8 mouse cellular contexts compared by ENCODE assay signal in genomic region chr1:134559976-134560375, GRCm38 (mm10). TPM values are rescaled to one million over a fixed set of nuclear protein-coding genes. Genes with fewer than 3 reads are reported as not detected.
DNase-seq lines count a peak whose midpoint lies in the region; ATAC-seq and TF ChIP-seq lines count a peak whose summit lies in the region.

Gene Kdm5b (plus strand): TSS chr1:134560171.

- peaks cover 44% of the 10 kb centered on the region for H3K79me2 ChIP-seq in CH12.LX (replicated peaks; ENCODE audit: control insufficient read depth, extremely low read depth, insufficient read depth, poor library complexity, severe bottlenecking)

- H3K27me3 ChIP-seq in CH12.LX (replicated peaks), result peaks cover 31% of the 10 kb centered on the region
- H3K27me3 ChIP-seq in forebrain, embryonic 13.5 days, result no peaks in the 10 kb centered on the region
- no peaks in the 10 kb centered on the region for H3K27me3 ChIP-seq in heart, postnatal 0 days (ENCODE audit: control insufficient read depth, insufficient read depth, low read length)
- H3K27me3 ChIP-seq in liver, embryonic 16.5 days (ENCODE audit: control insufficient read depth, insufficient read depth, low read depth, low read length), result no peaks in the 10 kb centered on the region
- no peaks in the 10 kb centered on the region for H3K27me3 ChIP-seq in neural tube, embryonic 13.5 days
- H3K27me3 ChIP-seq in testis, adult 2 months (ENCODE audit: control insufficient read depth, insufficient read depth, low read length), result no peaks in the 10 kb centered on the region

- peak; percentile 89 for TF ChIP-seq POLR2A in CH12.LX (IDR thresholded peaks at IDR 0.05; ENCODE audit: low read depth, low read length)
- TF ChIP-seq POLR2A in testis, adult 2 months (IDR thresholded peaks at IDR 0.05; ENCODE audit: control insufficient read depth, low read depth, low read length), result peak; percentile 100

- in situ Hi-C loops in CH12.LX (cut with MboI; ENCODE audit: low pct_ligation_motif_present, low pct_unique_long_range_greater_than_20kb, low sequenced_read_pairs), result no loop called here

- peaks cover 6 to 19% of the 10 kb centered on the region in 2 experiments for H3K4me1 ChIP-seq in CH12.LX (ENCODE audit: control insufficient read depth in 1 of 2, insufficient read depth in 2 of 2)
- H3K4me1 ChIP-seq in forebrain, embryonic 13.5 days, result peaks cover 41% of the 10 kb centered on the region
- peaks cover 25% of the 10 kb centered on the region for H3K4me1 ChIP-seq in heart, postnatal 0 days (ENCODE audit: control insufficient read depth, insufficient read depth)
- H3K4me1 ChIP-seq in liver, embryonic 16.5 days (ENCODE audit: control insufficient read depth, low read depth, low read length), result peaks cover 39% of the 10 kb centered on the region
- peaks cover 52% of the 10 kb centered on the region for H3K4me1 ChIP-seq in neural tube, embryonic 13.5 days (replicated peaks)
- peaks cover 12% of the 10 kb centered on the region for H3K4me1 ChIP-seq in testis, adult 2 months (ENCODE audit: control insufficient read depth, insufficient read depth, low read length)

- TF ChIP-seq RAD21 in CH12.LX (IDR thresholded peaks at IDR 0.05; ENCODE audit: low read depth, low read length), result no peak

- no peaks in the 10 kb centered on the region for H3K36me3 ChIP-seq in CH12.LX (replicated peaks in 1 of 2; ENCODE audit: control insufficient read depth in 1 of 2, insufficient read depth in 1 of 2, low read length in 1 of 2)
- no peaks in the 10 kb centered on the region for H3K36me3 ChIP-seq in forebrain, embryonic 13.5 days (ENCODE audit: poor library complexity, severe bottlenecking)
- H3K36me3 ChIP-seq in heart, postnatal 0 days (replicated peaks; ENCODE audit: control insufficient read depth, insufficient read depth, low read length), result no peaks in the 10 kb centered on the region
- H3K36me3 ChIP-seq in liver, embryonic 16.5 days (ENCODE audit: control insufficient read depth, insufficient read depth), result no peaks in the 10 kb centered on the region
- H3K36me3 ChIP-seq in neural tube, embryonic 13.5 days, result no peaks in the 10 kb centered on the region
- H3K36me3 ChIP-seq in testis, adult 2 months (ENCODE audit: control insufficient read depth, insufficient read depth, low read length), result no peaks in the 10 kb centered on the region; the same call in 1 of the 2 replicates

- WGBS in forebrain, embryonic 13.5 days, result under 1% methylated on average over 34 of the region's 34 CpGs
- whole genome bisulfite sequencing in heart, postnatal 0 days, result under 1% methylated on average over 33 of the region's 34 CpGs
- WGBS in liver, embryonic 16.5 days (ENCODE audit: insufficient replicate concordance), result under 1% methylated on average over 34 of the region's 34 CpGs
- under 1% methylated on average over 34 of the region's 34 CpGs for whole genome bisulfite sequencing in neural tube, embryonic 13.5 days

- peak within 1 kb of the TSS; percentile 27 for H3K27ac ChIP-seq in CH12.LX (ENCODE audit: insufficient read depth, low read depth)
- peak within 1 kb of the TSS; percentile 95 for H3K27ac ChIP-seq in forebrain, embryonic 13.5 days
- H3K27ac ChIP-seq in heart, postnatal 0 days (ENCODE audit: low read depth), result peak within 1 kb of the TSS; percentile 88
- peak within 1 kb of the TSS; percentile 62 for H3K27ac ChIP-seq in liver, embryonic 16.5 days (ENCODE audit: low read length)
- peak within 1 kb of the TSS; percentile 94 for H3K27ac ChIP-seq in neural tube, embryonic 13.5 days (replicated peaks)
- H3K27ac ChIP-seq in testis, adult 2 months (ENCODE audit: control insufficient read depth, insufficient read depth, low read depth, low read length), result peak within 1 kb of the TSS; percentile 96

- peak; percentile 51 for DNase-seq in CH12.LX (ENCODE audit: extremely low read depth)
- peak; percentile 69 for DNase-seq in heart, postnatal 0 days (ENCODE audit: low spot score)
- peak; percentile 91 to 96 for DNase-seq in kidney, postnatal 36 days

- no peaks in the 10 kb centered on the region for H3K9me3 ChIP-seq in CH12.LX (replicated peaks; ENCODE audit: low read length)
- no peaks in the 10 kb centered on the region for H3K9me3 ChIP-seq in forebrain, embryonic 13.5 days (replicated peaks)
- H3K9me3 ChIP-seq in heart, postnatal 0 days (replicated peaks; ENCODE audit: control insufficient read depth, low read length), result no peaks in the 10 kb centered on the region
- no peaks in the 10 kb centered on the region for H3K9me3 ChIP-seq in liver, embryonic 16.5 days (replicated peaks; ENCODE audit: control insufficient read depth, low read length)
- H3K9me3 ChIP-seq in neural tube, embryonic 13.5 days, result no peaks in the 10 kb centered on the region

- ATAC-seq in cerebellum, adult (ENCODE audit: insufficient number of reproducible peaks, low FRiP score, low TSS enrichment), result peak; percentile 39; the same call in 1 of the 2 replicates
- ATAC-seq in forebrain, embryonic 13.5 days, result peak; percentile 42
- 0 out of 2 replicates have a peak, but pooled peaks have one; percentile 6 for ATAC-seq in heart, postnatal 0 days (ENCODE audit: insufficient read depth, low read depth)
- ATAC-seq in liver, embryonic 16.5 days (ENCODE audit: low read depth), result peak; percentile 7; the same call in 1 of the 2 replicates
- peak; percentile 24; the same call in 1 of the 2 replicates for ATAC-seq in neural tube, embryonic 13.5 days (ENCODE audit: low read depth)

- dilution Hi-C loops in CH12.LX (cut with MboI; ENCODE audit: extremely low pct_ligation_motif_present, extremely low pct_unique_long_range_greater_than_20kb, low sequenced_read_pairs), result no loop called here

- H3K4me3 ChIP-seq in CH12.LX (replicated peaks in 1 of 3; ENCODE audit: low read depth in 2 of 3, low read length in 2 of 3, poor library complexity in 1 of 3), result peak within 1 kb of the TSS; percentile 52 to 96 (median 76)
- peak within 1 kb of the TSS; percentile 100 for H3K4me3 ChIP-seq in forebrain, embryonic 13.5 days
- H3K4me3 ChIP-seq in heart, postnatal 0 days (ENCODE audit: low read depth, low read length), result peak within 1 kb of the TSS; percentile 99
- peak within 1 kb of the TSS; percentile 90 for H3K4me3 ChIP-seq in liver, embryonic 16.5 days (ENCODE audit: low read depth, low read length)
- peak within 1 kb of the TSS; percentile 88 for H3K4me3 ChIP-seq in neural tube, embryonic 13.5 days
- peak within 1 kb of the TSS; percentile 88 for H3K4me3 ChIP-seq in testis, adult 2 months (ENCODE audit: control insufficient read depth, low read depth, low read length)

- no peak for TF ChIP-seq CTCF in CH12.LX (conservative IDR thresholded peaks at IDR 0.05 in 1 of 2, IDR thresholded peaks at IDR 0.05 in 1 of 2; ENCODE audit: low read depth in 2 of 2, low read length in 2 of 2)
- no peak for TF ChIP-seq CTCF in heart, postnatal 0 days (IDR thresholded peaks at IDR 0.05; ENCODE audit: low read depth)
- TF ChIP-seq CTCF in testis, adult 2 months (IDR thresholded peaks at IDR 0.05; ENCODE audit: control insufficient read depth, insufficient read depth, insufficient replicate concordance, low read depth, low read length), result no peak

- no peak for TF ChIP-seq EP300 in CH12.LX (IDR thresholded peaks at IDR 0.05; ENCODE audit: low read length)
- no peak for TF ChIP-seq EP300 in heart, postnatal 0 days (IDR thresholded peaks at IDR 0.05; ENCODE audit: low read depth)

- no peak within 1 kb of the TSS; the same call in 1 of the 2 replicates for H3K4me2 ChIP-seq in CH12.LX (ENCODE audit: insufficient read depth, low read depth, poor library complexity, severe bottlenecking)
- peak within 1 kb of the TSS; percentile 75 for H3K4me2 ChIP-seq in forebrain, embryonic 13.5 days
- H3K4me2 ChIP-seq in heart, postnatal 0 days (ENCODE audit: low read depth, low read length), result peak within 1 kb of the TSS; percentile 91
- peak within 1 kb of the TSS; percentile 99 for H3K4me2 ChIP-seq in liver, embryonic 16.5 days (ENCODE audit: low read depth, low read length)
- peak within 1 kb of the TSS; percentile 83 for H3K4me2 ChIP-seq in neural tube, embryonic 13.5 days

- H3K9ac ChIP-seq in CH12.LX (ENCODE audit: insufficient read depth, low read depth), result peak within 1 kb of the TSS; percentile 69
- H3K9ac ChIP-seq in forebrain, embryonic 13.5 days, result peak within 1 kb of the TSS; percentile 99
- H3K9ac ChIP-seq in heart, postnatal 0 days (replicated peaks; ENCODE audit: low read depth, low read length), result peak within 1 kb of the TSS; percentile 95
- peak within 1 kb of the TSS; percentile 88 for H3K9ac ChIP-seq in liver, embryonic 16.5 days (ENCODE audit: low read depth, low read length)
- H3K9ac ChIP-seq in neural tube, embryonic 13.5 days, result peak within 1 kb of the TSS; percentile 98

TF ChIP-seq in CH12.LX, 34 proteins besides CTCF, POLR2A, EP300 and RAD21 (continues in another document):
- TF ChIP-seq ZMIZ1 (IDR thresholded peaks at IDR 0.05; ENCODE audit: low read depth, low read length), result peak; percentile 76
- TF ChIP-seq ELF1 (IDR thresholded peaks at IDR 0.05; ENCODE audit: low read depth, low read length), result peak; percentile 68
- no peak for TF ChIP-seq E2F4 (IDR thresholded peaks at IDR 0.05; ENCODE audit: insufficient replicate concordance, low read depth, low read length)
- TF ChIP-seq MAZ (IDR thresholded peaks at IDR 0.05; ENCODE audit: low read depth, low read length), result peak; percentile 96
- TF ChIP-seq MXI1 (IDR thresholded peaks at IDR 0.05; ENCODE audit: low read depth, low read length), result peak; percentile 94
- TF ChIP-seq MAX (IDR thresholded peaks at IDR 0.05; ENCODE audit: low read length), result peak; percentile 81
- peak; percentile 25; the same call in 1 of the 2 replicates for TF ChIP-seq ZKSCAN1 (IDR thresholded peaks at IDR 0.05; ENCODE audit: borderline replicate concordance, low read depth, low read length)
- TF ChIP-seq TBP (conservative IDR thresholded peaks at IDR 0.05; ENCODE audit: low read depth, low read length), result peak; percentile 94
- TF ChIP-seq MYC (IDR thresholded peaks at IDR 0.05; ENCODE audit: low read depth, low read length), result no peak
- TF ChIP-seq PAX5 (IDR thresholded peaks at IDR 0.05; ENCODE audit: low read length), result no peak
- TF ChIP-seq NRF1 (IDR thresholded peaks at IDR 0.05; ENCODE audit: low read depth, low read length), result no peak
- peak; percentile 95 for TF ChIP-seq TCF12 (IDR thresholded peaks at IDR 0.05; ENCODE audit: low read depth, low read length)
- peak; percentile 37; the same call in 1 of the 2 replicates for TF ChIP-seq ZNF384 (IDR thresholded peaks at IDR 0.05; ENCODE audit: low read depth, low read length)

RNA-seq across cellular contexts. Expression of gene Kdm5b, which starts in this region (rescaled TPM):
- 8.9 and 14.3 TPM in 2 replicates for total RNA-seq in CH12.LX (2012; rRNA removed)
- total RNA-seq in CH12.LX (2014; rRNA removed), result 1.8 and 1.9 TPM in 2 replicates
- 4.1 and 5.8 TPM in 2 replicates for polyA plus RNA-seq in CH12.LX (2012; ENCODE audit: insufficient read length, low read depth)
- 95.4 and 96.5 TPM in 2 replicates for polyA plus RNA-seq in forebrain, embryonic 13.5 days (2015; fragmentation: Nextera tagmentation; extraction: Ambion mirVana)
- 29.3 and 30.1 TPM in 2 replicates for total RNA-seq in heart, postnatal 0 days (2014; rRNA removed; ENCODE audit: low replicate concordance)
- polyA plus RNA-seq in heart, postnatal 0 days (2015; fragmentation: Nextera tagmentation; extraction: Ambion mirVana), result 19.0 and 19.4 TPM in 2 replicates
- 5.5 and 5.6 TPM in 2 replicates for polyA plus RNA-seq in liver, embryonic 16.5 days (2015; fragmentation: Nextera tagmentation; extraction: Ambion mirVana)
- 90.2 and 98.9 TPM in 2 replicates for polyA plus RNA-seq in neural tube, embryonic 13.5 days (2015; fragmentation: Nextera tagmentation; extraction: Ambion mirVana)
- polyA plus RNA-seq in testis, adult 2 months (2012; rRNA removed), result 42.2 and 43.6 TPM in 2 replicates

Comparison
In these comparisons a context has a peak if more than half of its experiments do, and no peak if none do; other contexts are left out.
1. Peak in every context shown above with its lines: DNase-seq, ATAC-seq, H3K4me3 ChIP-seq and H3K27ac ChIP-seq.
2. H3K27ac ChIP-seq: peak in every context shown above with its lines; median percentile 96 in testis, adult 2 months; 95 in forebrain, embryonic 13.5 days; 94 in neural tube, embryonic 13.5 days; 88 in heart, postnatal 0 days; 62 in liver, embryonic 16.5 days; 27 in CH12.LX.